24 mouse cellular contexts compared by ENCODE assay signal in the genomic region with DNA sequence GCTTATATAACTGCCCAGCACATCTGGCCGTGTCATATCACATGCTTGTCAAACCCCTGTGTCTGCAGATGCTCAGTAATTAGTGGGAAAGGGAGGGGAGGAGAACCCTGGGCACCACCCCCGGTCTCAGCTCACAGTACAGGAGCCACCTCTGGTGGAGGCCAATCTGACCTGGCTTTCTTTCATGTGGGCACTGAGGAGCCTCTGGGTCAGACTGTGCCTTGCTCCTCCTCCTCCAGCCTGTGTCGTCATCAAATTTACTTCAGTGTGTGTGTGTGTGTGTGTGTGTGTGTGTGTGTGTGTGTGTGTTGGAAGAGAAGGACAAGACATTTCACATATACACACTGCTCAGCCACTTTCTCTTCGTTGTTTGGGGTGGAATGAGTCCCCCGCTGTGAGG. TPM values are rescaled to one million over a fixed set of nuclear protein-coding genes. Genes with fewer than 3 reads are reported as not detected.
DNase-seq lines count a peak whose midpoint lies in the region; ATAC-seq lines count a peak whose summit lies in the region.
"Had no signal": no experiment of that assay in that cellular context is flagged by ENCODE, and none has a peak within 500 bp of the region (broad histone marks: within the 10 kb centered on the region; RNA-seq: fewer than 3 reads in every experiment).

No protein-coding gene starts in this region.

- WGBS in kidney, embryonic 15.5 days = 34% methylated on average over 5 of the region's 5 CpGs
- WGBS in lung, embryonic 16.5 days = 27% methylated on average over 5 of the region's 5 CpGs
- WGBS in stomach, embryonic 16.5 days = 32% methylated on average over 5 of the region's 5 CpGs

- H3K9ac ChIP-seq in kidney, embryonic 15.5 days = no peak overlapping the region
- H3K9ac ChIP-seq in lung, embryonic 16.5 days (ENCODE audit: low read length) = no peak overlapping the region
- no peak overlapping the region for H3K9ac ChIP-seq in stomach, embryonic 16.5 days (ENCODE audit: low read length)
- H3K9ac ChIP-seq: heart, embryonic 12.5 days had no signal

- 0 out of 2 replicates have a peak, but pooled peaks have one; percentile 47 for ATAC-seq in kidney, embryonic 15.5 days (replicated peaks; ENCODE audit: low FRiP score)
- peak; percentile 37 for ATAC-seq in lung, embryonic 16.5 days (ENCODE audit: low read depth)
- ATAC-seq in stomach, embryonic 16.5 days (ENCODE audit: insufficient read depth, low FRiP score) = 0 out of 2 replicates have a peak, but pooled peaks have one; percentile 26
- ATAC-seq: forebrain, embryonic 14.5 days had no signal

- no peak for DNase-seq in kidney, postnatal 10 days
- DNase-seq in lung, adult 18-20 months = no peak
- peak; percentile 35 for DNase-seq in ovary, postnatal 36 days (ENCODE audit: low spot score)
- no peak for DNase-seq in ovary, postnatal 10 days (ENCODE audit: low spot score)
- no peak for DNase-seq in adrenal gland, postnatal 10 days
- DNase-seq: cerebellum, adult 9-11 months; heart, postnatal 36 days; retina, postnatal 1 day; thymus, adult 2 months had no signal

- H3K36me3 ChIP-seq in kidney, embryonic 15.5 days = no peaks in the 10 kb centered on the region
- H3K36me3 ChIP-seq in lung, embryonic 16.5 days (ENCODE audit: control insufficient read depth, insufficient read depth, low read length) = no peaks in the 10 kb centered on the region
- H3K36me3 ChIP-seq in stomach, embryonic 16.5 days (ENCODE audit: control insufficient read depth, insufficient read depth, low read length) = no peaks in the 10 kb centered on the region
- H3K36me3 ChIP-seq: heart, embryonic 12.5 days had no signal

- H3K9me3 ChIP-seq in kidney, embryonic 15.5 days (replicated peaks) = no peaks in the 10 kb centered on the region
- no peaks in the 10 kb centered on the region for H3K9me3 ChIP-seq in lung, embryonic 16.5 days (ENCODE audit: control insufficient read depth, low read length)
- no peaks in the 10 kb centered on the region for H3K9me3 ChIP-seq in stomach, embryonic 16.5 days (replicated peaks; ENCODE audit: control insufficient read depth, low read length)
- H3K9me3 ChIP-seq: heart, embryonic 12.5 days had no signal

- H3K4me3 ChIP-seq in kidney, embryonic 15.5 days (replicated peaks) = no peak overlapping the region
- H3K4me3 ChIP-seq in lung, embryonic 16.5 days (ENCODE audit: low read length) = no peak overlapping the region
- no peak overlapping the region for H3K4me3 ChIP-seq in stomach, embryonic 16.5 days (replicated peaks; ENCODE audit: low read length)
- H3K4me3 ChIP-seq: erythroblast, embryonic 14.5 days; heart, embryonic 12.5 days had no signal

- peaks cover 12% of the 10 kb centered on the region for H3K27me3 ChIP-seq in kidney, embryonic 15.5 days
- H3K27me3 ChIP-seq in lung, embryonic 16.5 days (ENCODE audit: control insufficient read depth, insufficient read depth, low read depth, low read length) = no peaks in the 10 kb centered on the region
- 0 out of 2 replicates have a peak, but pooled peaks cover 5% of the 10 kb centered on the region for H3K27me3 ChIP-seq in stomach, embryonic 16.5 days (ENCODE audit: control insufficient read depth, insufficient read depth, low read length)

- H3K4me1 ChIP-seq in kidney, embryonic 15.5 days = peaks cover 6% of the 10 kb centered on the region; the same call in 1 of the 2 replicates
- peaks cover 15% of the 10 kb centered on the region for H3K4me1 ChIP-seq in lung, embryonic 16.5 days (replicated peaks; ENCODE audit: control insufficient read depth, insufficient read depth, low read length)
- no peaks in the 10 kb centered on the region for H3K4me1 ChIP-seq in stomach, embryonic 16.5 days (ENCODE audit: control insufficient read depth, insufficient read depth, low read length)
- H3K4me1 ChIP-seq: heart, embryonic 12.5 days had no signal

- H3K27ac ChIP-seq in kidney, embryonic 15.5 days = no peak overlapping the region
- H3K27ac ChIP-seq in lung, embryonic 16.5 days (ENCODE audit: low read length) = peak overlapping the region; percentile 13; the same call in 1 of the 2 replicates
- no peak overlapping the region for H3K27ac ChIP-seq in stomach, embryonic 16.5 days (ENCODE audit: low read length)

- no peak overlapping the region for H3K4me2 ChIP-seq in kidney, embryonic 15.5 days
- no peak overlapping the region for H3K4me2 ChIP-seq in lung, embryonic 16.5 days (ENCODE audit: low read depth, low read length)
- no peak overlapping the region for H3K4me2 ChIP-seq in stomach, embryonic 16.5 days (ENCODE audit: low read depth, low read length)
- H3K4me2 ChIP-seq: heart, embryonic 12.5 days had no signal

RNA-seq across cellular contexts. Expression of a gene that starts 1.7 kb away (rescaled TPM):
- not detected in 2 replicates for polyA plus RNA-seq in kidney, embryonic 15.5 days (2015; fragmentation: Nextera tagmentation; extraction: Ambion mirVana)
- 8.0 and 9.9 TPM in 2 replicates for polyA plus RNA-seq in lung, embryonic 16.5 days (2015; fragmentation: Nextera tagmentation; extraction: Ambion mirVana)
- not detected in 2 replicates for polyA plus RNA-seq in stomach, embryonic 16.5 days (2015; fragmentation: Nextera tagmentation; extraction: Ambion mirVana)
- not detected for total RNA-seq in adrenal gland, postnatal 10 days (2021)
- total RNA-seq: ES-E14; heart, postnatal 36 days; layer of hippocampus, postnatal 25 days; liver, adult 2 months had no signal
- polyA plus RNA-seq: erythroblast, embryonic 14.5 days; forebrain, embryonic 14.5 days; gonadal fat pad, adult 2 months; heart, embryonic 12.5 days; intestine, embryonic 14.5 days; liver, adult 2 months; neural tube, embryonic 11.5 days; small intestine, adult 2 months; thymus, adult 2 months; urinary bladder, adult 2 months had no signal

RNA-seq across cellular contexts. Expression of a gene that starts 13.7 kb away (rescaled TPM):
- 4.5 and 5.2 TPM in 2 replicates for polyA plus RNA-seq in kidney, embryonic 15.5 days (2015; fragmentation: Nextera tagmentation; extraction: Ambion mirVana)
- polyA plus RNA-seq in lung, embryonic 16.5 days (2015; fragmentation: Nextera tagmentation; extraction: Ambion mirVana) = 0.11 and 0.21 TPM in 2 replicates
- 8.2 and 8.7 TPM in 2 replicates for polyA plus RNA-seq in stomach, embryonic 16.5 days (2015; fragmentation: Nextera tagmentation; extraction: Ambion mirVana)
- 1 to 10 TPM; 1.4 to 4.3 TPM for total RNA-seq in adrenal gland, postnatal 10 days (2021)
- total RNA-seq: ES-E14; heart, postnatal 36 days; layer of hippocampus, postnatal 25 days had no signal
- polyA plus RNA-seq: erythroblast, embryonic 14.5 days; forebrain, embryonic 14.5 days; heart, embryonic 12.5 days; neural tube, embryonic 11.5 days had no signal

RNA-seq across cellular contexts. Expression of a gene that starts 27.0 kb away (rescaled TPM):
- polyA plus RNA-seq in kidney, embryonic 15.5 days (2015; fragmentation: Nextera tagmentation; extraction: Ambion mirVana) = 251 and 332 TPM in 2 replicates
- 0.78 and 1.3 TPM in 2 replicates for polyA plus RNA-seq in lung, embryonic 16.5 days (2015; fragmentation: Nextera tagmentation; extraction: Ambion mirVana)
- polyA plus RNA-seq in stomach, embryonic 16.5 days (2015; fragmentation: Nextera tagmentation; extraction: Ambion mirVana) = 2.0 and 3.6 TPM in 2 replicates
- 1 to 10 TPM in 1 of 2 experiments, under 1 TPM in 1; 0.94 to 5.1 TPM for total RNA-seq in adrenal gland, postnatal 10 days (2021)
- total RNA-seq: layer of hippocampus, postnatal 25 days; left cerebral cortex, postnatal 25 days; liver, adult 2 months had no signal
- polyA plus RNA-seq: erythroblast, embryonic 14.5 days; forebrain, embryonic 14.5 days; neural tube, embryonic 11.5 days had no signal

RNA-seq across cellular contexts. Expression of a gene that starts 40.0 kb away (rescaled TPM):
- polyA plus RNA-seq in kidney, embryonic 15.5 days (2015; fragmentation: Nextera tagmentation; extraction: Ambion mirVana) = 3.3 and 4.0 TPM in 2 replicates
- 2.9 and 3.4 TPM in 2 replicates for polyA plus RNA-seq in lung, embryonic 16.5 days (2015; fragmentation: Nextera tagmentation; extraction: Ambion mirVana)
- polyA plus RNA-seq in stomach, embryonic 16.5 days (2015; fragmentation: Nextera tagmentation; extraction: Ambion mirVana) = 4.5 and 4.7 TPM in 2 replicates
- total RNA-seq in adrenal gland, postnatal 10 days (2021) = 10 to 100 TPM; 10.2 to 24.1 TPM
- polyA plus RNA-seq: erythroblast, embryonic 14.5 days had no signal

Comparison
In these comparisons a context has a peak if more than half of its experiments do, and no peak if none do; other contexts are left out.
1. RNA of a gene that starts 27.0 kb away (polyA plus RNA-seq): 251 to 332 TPM in kidney, embryonic 15.5 days; 2.0 to 3.6 TPM in stomach, embryonic 16.5 days and 0.78 to 1.3 TPM in lung, embryonic 16.5 days; every median in the first group is over 10 times any median in the second.
2. Peak in every context shown above with its lines, with median percentiles within 50 percentile points of each other: ATAC-seq.